Mouse (Mus musculus) kidney, adult 11 months (tissue): Measurements from ENCODE around the gene Rcc1.
A peak's percentile ranks its signal among the peaks of the same experiment; 100 is the strongest.
"Not testable (repeated sequence)": the region's sequence is repeated elsewhere in the genome, so short reads cannot be mapped to it uniquely, and the experiment has no call there.

ENCODE experiments used
- DNase-seq: peaks from one replicate; pipeline ENCODE4 v3.0.0; 2022

The Rcc1 gene

GRCm38 (mm10) chr4:132311209-132311608 is 42.2 kb downstream of the Rcc1 start:
- no peak for DNase-seq

- DNase-seq = peak; percentile 48
Observed at GRCm38 (mm10) chr4:132309849-132310472, 43.4 kb downstream of the Rcc1 start.

- no peak for DNase-seq
Observed at GRCm38 (mm10) chr4:132309140-132309848, 44.1 kb downstream of the Rcc1 start.

GRCm38 (mm10) chr4:132308437-132309139 is 44.8 kb downstream of the Rcc1 start:
- DNase-seq = peak; percentile 91

GRCm38 (mm10) chr4:132306004-132306403 is 47.4 kb downstream of the Rcc1 start:
- no peak for DNase-seq

GRCm38 (mm10) chr4:132305276-132305675 is 48.1 kb downstream of the Rcc1 start:
- DNase-seq = peak; percentile 76

GRCm38 (mm10) chr4:132303484-132303883 is 49.9 kb downstream of the Rcc1 start:
- not testable (repeated sequence) for DNase-seq

GRCm38 (mm10) chr4:132302939-132303479 is 50.4 kb downstream of the Rcc1 start, which contains the start of gene Rab42:
Rab42 (minus strand) TSS chr4:132303385.
- peak; percentile 43 for DNase-seq

- no peak for DNase-seq
Observed at GRCm38 (mm10) chr4:132301965-132302938, 51.2 kb downstream of the Rcc1 start.

- no peak for DNase-seq
Observed at GRCm38 (mm10) chr4:132301486-132301885, 51.9 kb downstream of the Rcc1 start.

GRCm38 (mm10) chr4:132299849-132300248 is 53.6 kb downstream of the Rcc1 start:
- no peak for DNase-seq

- no peak for DNase-seq
Observed at GRCm38 (mm10) chr4:132295696-132296390, 57.6 kb downstream of the Rcc1 start.

GRCm38 (mm10) chr4:132293682-132294240 is 59.6 kb downstream of the Rcc1 start:
- DNase-seq = peak; percentile 58

GRCm38 (mm10) chr4:132292988-132293387 is 60.4 kb downstream of the Rcc1 start:
- DNase-seq = no peak

GRCm38 (mm10) chr4:132291624-132292335 is 61.6 kb downstream of the Rcc1 start:
- no peak for DNase-seq

- DNase-seq = no peak
Observed at GRCm38 (mm10) chr4:132291056-132291455, 62.3 kb downstream of the Rcc1 start.

- not testable (repeated sequence) for DNase-seq
Observed at GRCm38 (mm10) chr4:132288840-132289239, 64.6 kb downstream of the Rcc1 start.
